Mouse (Mus musculus) midbrain, embryonic 10.5 days (tissue): ENCODE data around the gene Dad1. TPM values are rescaled to one million over a fixed set of nuclear protein-coding genes. Genes with fewer than 3 reads are reported as not detected.

Experiments used
- DNase-seq: peaks from one replicate; pipeline ENCODE4 v3.0.0-alpha.2; 2017; ENCODE audit warnings: low spot score
- H3K27ac ChIP-seq: fragments of 300-500 bp; sonication (generic); replicated peaks from 2 replicates; pipeline ENCODE4 v1.5.1; 2016; ENCODE audit warnings: mild to moderate bottlenecking
- H3K27me3 ChIP-seq: fragments of 300-500 bp; sonication (generic); 2 replicates; pipeline ENCODE4 v1.6.1; 2016; ENCODE audit warnings: low read depth, mild to moderate bottlenecking; ENCODE audit not compliant: poor library complexity, severe bottlenecking
- H3K36me3 ChIP-seq: fragments of 300-500 bp; sonication (generic); 2 replicates; pipeline ENCODE4 v1.6.1; 2016; ENCODE audit warnings: mild to moderate bottlenecking, moderate library complexity
- H3K4me1 ChIP-seq: fragments of 300-500 bp; sonication (generic); 2 replicates; pipeline ENCODE4 v1.6.1; 2016
- H3K4me3 ChIP-seq: fragments of 300-500 bp; sonication (generic); 2 replicates; pipeline ENCODE4 v1.5.1; 2016; ENCODE audit warnings: mild to moderate bottlenecking, moderate library complexity
- H3K9me3 ChIP-seq: fragments of 300-500 bp; sonication (generic); replicated peaks from 2 replicates; pipeline ENCODE4 v1.6.1; 2016; ENCODE audit warnings: mild to moderate bottlenecking
- WGBS: fragments of 180-500 bp; shearing (Covaris S2); methylation state at CpG from one replicate; pipeline ENCODE4 v1.1.7; 2016; 5-methylcytosine and 5-hydroxymethylcytosine counted together
- polyA plus RNA-seq: library from polyadenylated mRNA; unstranded; fragments of >200 nt; fragmentation: Nextera tagmentation; extraction: Ambion mirVana; gene quantifications from 2 replicates; pipeline ENCODE4 v1.2.1, GENCODE M21; 2016

Dad1 gene
- polyA plus RNA-seq, 1 experiment from 2014 or later, result 244 TPM

GRCm38 (mm10) chr14:54228933-54229713, 24.8 kb downstream of the Dad1 start:
- 3% methylated on average over 25 of the region's 25 CpGs for WGBS
- peak overlapping the region; percentile 55 for H3K4me3 ChIP-seq
- peak; percentile 56 for DNase-seq
- peaks cover 42% of the 10 kb centered on the region for H3K4me1 ChIP-seq
- no peaks in the 10 kb centered on the region; the same call in 1 of the 2 replicates for H3K36me3 ChIP-seq
- H3K27ac ChIP-seq, result peak overlapping the region; percentile 83
- H3K9me3 ChIP-seq, result no peaks in the 10 kb centered on the region
- peaks cover 7% of the 10 kb centered on the region for H3K27me3 ChIP-seq

GRCm38 (mm10) chr14:54228501-54228900, 25.4 kb downstream of the Dad1 start:
- Histone ChIP-seq H3K27ac (peak overlapping the region; percentile 83), H3K4me1 (peaks cover 43% of the 10 kb centered on the region), H3K36me3 (no peaks in the 10 kb centered on the region), H3K4me3 (peak overlapping the region; percentile 55), H3K27me3 (peaks cover 7% of the 10 kb centered on the region), H3K9me3 (no peaks in the 10 kb centered on the region)
- WGBS, result 7% methylated on average over 7 of the region's 7 CpGs
- no peak for DNase-seq

GRCm38 (mm10) chr14:54227911-54228451, 25.9 kb downstream of the Dad1 start:
- Histone ChIP-seq H3K27ac (peak overlapping the region; percentile 83), H3K9me3 (no peaks in the 10 kb centered on the region), H3K27me3 (peaks cover 7% of the 10 kb centered on the region), H3K4me3 (peak overlapping the region; percentile 55), H3K4me1 (peaks cover 38% of the 10 kb centered on the region), H3K36me3 (no peaks in the 10 kb centered on the region)
- 3% methylated on average over 10 of the region's 10 CpGs for WGBS
- DNase-seq, result peak; percentile 72

- Histone ChIP-seq H3K9me3 (no peaks in the 10 kb centered on the region), H3K27me3 (peaks cover 7% of the 10 kb centered on the region), H3K36me3 (no peaks in the 10 kb centered on the region), H3K27ac (peak overlapping the region; percentile 83; the same call in 1 of the 2 replicates), H3K4me1 (peaks cover 37% of the 10 kb centered on the region), H3K4me3 (no peak overlapping the region)
- WGBS, result 56% methylated on average over 16 of the region's 16 CpGs
- no peak for DNase-seq
Measured at GRCm38 (mm10) chr14:54226911-54227811, 26.7 kb downstream of the Dad1 start.

- Histone ChIP-seq H3K36me3 (no peaks in the 10 kb centered on the region), H3K9me3 (no peaks in the 10 kb centered on the region), H3K4me3 (no peak overlapping the region), H3K27ac (no peak overlapping the region), H3K4me1 (peaks cover 37% of the 10 kb centered on the region), H3K27me3 (peaks cover 7% of the 10 kb centered on the region)
- DNase-seq, result no peak
- WGBS, result 87% methylated on average over 11 of the region's 11 CpGs
Measured at GRCm38 (mm10) chr14:54225725-54226124, 28.2 kb downstream of the Dad1 start.

GRCm38 (mm10) chr14:54224484-54225467, 29.1 kb downstream of the Dad1 start:
- peaks cover 7% of the 10 kb centered on the region for H3K27me3 ChIP-seq
- no peak for DNase-seq
- H3K9me3 ChIP-seq, result no peaks in the 10 kb centered on the region
- peaks cover 37% of the 10 kb centered on the region for H3K4me1 ChIP-seq
- peak overlapping the region; percentile 53 for H3K27ac ChIP-seq
- 64% methylated on average over 16 of the region's 16 CpGs for WGBS
- H3K36me3 ChIP-seq, result no peaks in the 10 kb centered on the region
- no peak overlapping the region for H3K4me3 ChIP-seq

GRCm38 (mm10) chr14:54224064-54224417, 29.9 kb downstream of the Dad1 start:
- Histone ChIP-seq H3K36me3 (no peaks in the 10 kb centered on the region), H3K9me3 (no peaks in the 10 kb centered on the region), H3K4me3 (no peak overlapping the region), H3K27me3 (peaks cover 7% of the 10 kb centered on the region), H3K4me1 (peaks cover 37% of the 10 kb centered on the region), H3K27ac (no peak overlapping the region)
- DNase-seq, result no peak
- 90% methylated on average over 5 of the region's 5 CpGs for WGBS

GRCm38 (mm10) chr14:54223315-54224063, 30.4 kb downstream of the Dad1 start:
- no peak overlapping the region for H3K27ac ChIP-seq
- peaks cover 31% of the 10 kb centered on the region for H3K4me1 ChIP-seq
- peaks cover 7% of the 10 kb centered on the region for H3K27me3 ChIP-seq
- H3K4me3 ChIP-seq, result no peak overlapping the region
- WGBS, result 55% methylated on average over 13 of the region's 13 CpGs
- no peaks in the 10 kb centered on the region for H3K9me3 ChIP-seq
- no peaks in the 10 kb centered on the region for H3K36me3 ChIP-seq
- DNase-seq, result no peak

- no peak overlapping the region for H3K27ac ChIP-seq
- no peaks in the 10 kb centered on the region for H3K36me3 ChIP-seq
- H3K4me3 ChIP-seq, result no peak overlapping the region
- no peaks in the 10 kb centered on the region for H3K9me3 ChIP-seq
- no peak for DNase-seq
- H3K27me3 ChIP-seq, result peaks cover 4% of the 10 kb centered on the region
- WGBS, result 91% methylated on average over 8 of the region's 8 CpGs
- peaks cover 21% of the 10 kb centered on the region for H3K4me1 ChIP-seq
Measured at GRCm38 (mm10) chr14:54222289-54222727, 31.6 kb downstream of the Dad1 start.

GRCm38 (mm10) chr14:54221641-54222040, 32.3 kb downstream of the Dad1 start:
- Histone ChIP-seq H3K27me3 (no peaks in the 10 kb centered on the region; the same call in 1 of the 2 replicates), H3K36me3 (no peaks in the 10 kb centered on the region), H3K4me1 (peaks cover 21% of the 10 kb centered on the region), H3K9me3 (no peaks in the 10 kb centered on the region), H3K27ac (no peak overlapping the region), H3K4me3 (no peak overlapping the region)
- WGBS, result 94% methylated on average over 6 of the region's 6 CpGs
- no peak for DNase-seq

- H3K4me3 ChIP-seq, result no peak overlapping the region
- no peaks in the 10 kb centered on the region; the same call in 1 of the 2 replicates for H3K27me3 ChIP-seq
- DNase-seq, result no peak
- H3K4me1 ChIP-seq, result peaks cover 21% of the 10 kb centered on the region
- WGBS, result 88% methylated on average over 8 of the region's 8 CpGs
- H3K9me3 ChIP-seq, result no peaks in the 10 kb centered on the region
- no peak overlapping the region for H3K27ac ChIP-seq
- no peaks in the 10 kb centered on the region for H3K36me3 ChIP-seq
Measured at GRCm38 (mm10) chr14:54220726-54221494, 33.0 kb downstream of the Dad1 start.
